Mouse (Mus musculus) cerebellum, adult 18-20 months (tissue): Measurements from ENCODE around the gene Ccr8.
"Not testable (repeated sequence)": the region's sequence is repeated elsewhere in the genome, so short reads cannot be mapped to it uniquely, and the experiment has no call there.

Experiments
- DNase-seq, 2 experiments: peaks; one replicate each; pipeline ENCODE4 v3.0.0; 2021

Gene Ccr8

DNA sequence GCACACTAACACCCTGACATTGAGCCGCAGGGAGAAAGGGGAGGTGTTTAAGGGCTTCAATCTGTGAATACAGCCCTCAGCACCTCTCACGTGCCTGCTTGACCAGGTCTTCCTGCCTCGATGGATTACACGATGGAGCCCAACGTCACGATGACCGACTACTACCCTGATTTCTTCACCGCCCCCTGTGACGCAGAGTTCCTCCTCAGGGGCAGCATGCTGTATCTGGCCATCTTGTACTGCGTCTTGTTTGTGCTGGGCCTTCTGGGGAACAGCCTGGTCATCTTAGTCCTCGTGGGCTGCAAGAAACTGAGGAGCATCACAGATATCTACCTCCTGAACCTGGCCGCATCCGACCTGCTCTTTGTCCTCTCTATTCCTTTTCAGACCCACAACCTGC lies 1.8 kb downstream of the Ccr8 start:
- DNase-seq = no peak

DNA sequence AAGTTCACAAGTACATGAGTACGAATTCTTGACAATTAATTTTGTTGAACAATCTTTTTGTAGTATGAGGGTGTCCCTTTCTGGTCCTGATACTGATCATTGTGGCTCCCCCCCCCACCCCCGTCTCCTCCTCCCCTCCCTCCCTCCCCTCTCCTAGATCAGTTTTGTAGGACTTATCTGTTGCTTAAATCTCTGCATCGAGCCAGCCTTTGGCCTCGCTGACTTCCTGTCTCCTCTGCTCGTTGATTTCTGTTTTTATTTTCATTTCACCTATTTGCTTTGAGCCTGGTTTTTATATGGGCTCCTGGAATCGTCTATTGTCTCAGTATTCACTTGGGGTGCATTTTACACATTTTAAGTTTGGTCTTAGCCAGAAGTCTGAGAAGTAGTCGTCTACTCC lies 4.0 kb downstream of the Ccr8 start:
- no peak for DNase-seq

- peak; percentile 69 to 75 for DNase-seq
These were observed 6.8 kb downstream of the Ccr8 start for GRCm38 (mm10) chr9:120098682-120099081.

- no peak for DNase-seq
These were observed 7.4 kb downstream of the Ccr8 start for GRCm38 (mm10) chr9:120099304-120099703.

DNA sequence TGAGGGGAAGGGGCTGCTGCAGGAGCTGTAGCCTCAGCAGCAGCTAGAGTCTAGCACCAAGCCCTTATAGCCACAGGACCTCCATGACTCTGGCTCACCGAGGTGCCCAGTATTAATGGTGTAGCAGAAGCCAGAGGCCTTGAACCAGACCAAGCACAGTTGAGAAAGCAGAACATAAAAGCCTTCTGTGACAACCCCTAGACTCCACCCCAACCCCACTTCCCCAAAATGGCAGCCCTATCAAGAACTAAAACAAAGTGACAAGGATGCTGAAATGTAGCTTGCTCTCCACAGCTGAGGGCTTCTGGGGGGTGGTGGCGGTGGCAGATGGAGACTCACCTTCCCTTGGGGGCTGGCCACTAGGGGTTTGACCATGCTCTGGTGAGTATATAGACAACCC lies 9.3 kb downstream of the Ccr8 start:
- no peak for DNase-seq

GRCm38 (mm10) chr9:120108953-120109352 lies 17.0 kb downstream of the Ccr8 start:
- not testable (repeated sequence) for DNase-seq

- peak; percentile 96 to 97 for DNase-seq
These were observed 18.5 kb downstream of the Ccr8 start, which contains the start of gene Slc25a38 for GRCm38 (mm10) chr9:120110211-120111018. TSS of gene Slc25a38 (plus strand) at chr9:120110374.

GRCm38 (mm10) chr9:120111156-120111945 lies 19.4 kb downstream of the Ccr8 start:
- no peak for DNase-seq

DNA sequence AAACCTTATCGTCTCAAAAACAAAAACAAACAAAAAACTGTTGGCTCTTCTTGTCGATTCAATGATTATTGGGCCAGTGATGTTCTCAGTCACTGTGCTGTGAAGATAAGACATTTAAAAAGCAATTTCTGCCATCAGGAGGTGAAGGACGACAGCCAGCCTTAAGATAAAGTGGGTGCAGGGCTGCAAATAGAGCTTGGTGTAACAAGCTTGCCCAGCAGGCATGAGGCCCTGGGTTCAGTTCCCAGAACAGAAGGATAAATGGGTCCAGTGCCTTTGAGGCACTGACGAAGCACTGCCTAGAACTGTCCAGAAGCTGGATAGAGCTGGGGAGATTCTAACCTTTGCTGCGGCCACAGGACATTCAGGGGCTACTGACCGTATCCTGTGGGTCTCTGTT lies 20.6 kb downstream of the Ccr8 start:
- DNase-seq = no peak

DNA sequence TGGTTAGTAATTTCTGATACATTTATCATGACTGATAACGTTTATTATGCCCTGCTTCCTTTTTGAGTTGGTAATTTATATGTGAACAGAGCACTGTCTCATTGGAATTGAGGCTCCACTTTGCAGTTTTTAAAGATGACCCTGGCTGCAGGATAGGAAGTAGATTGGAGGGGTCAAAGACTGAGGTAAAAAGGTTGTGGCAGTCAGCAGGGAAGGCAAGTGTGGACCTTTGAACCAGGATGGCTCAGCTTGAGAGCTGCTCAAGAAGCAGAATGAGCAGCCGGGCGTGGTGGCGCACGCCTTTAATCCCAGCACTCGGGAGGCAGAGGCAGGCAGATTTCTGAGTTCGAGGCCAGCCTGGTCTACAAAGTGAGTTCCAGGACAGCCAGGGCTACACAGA lies 21.5 kb downstream of the Ccr8 start:
- DNase-seq = no peak

DNA sequence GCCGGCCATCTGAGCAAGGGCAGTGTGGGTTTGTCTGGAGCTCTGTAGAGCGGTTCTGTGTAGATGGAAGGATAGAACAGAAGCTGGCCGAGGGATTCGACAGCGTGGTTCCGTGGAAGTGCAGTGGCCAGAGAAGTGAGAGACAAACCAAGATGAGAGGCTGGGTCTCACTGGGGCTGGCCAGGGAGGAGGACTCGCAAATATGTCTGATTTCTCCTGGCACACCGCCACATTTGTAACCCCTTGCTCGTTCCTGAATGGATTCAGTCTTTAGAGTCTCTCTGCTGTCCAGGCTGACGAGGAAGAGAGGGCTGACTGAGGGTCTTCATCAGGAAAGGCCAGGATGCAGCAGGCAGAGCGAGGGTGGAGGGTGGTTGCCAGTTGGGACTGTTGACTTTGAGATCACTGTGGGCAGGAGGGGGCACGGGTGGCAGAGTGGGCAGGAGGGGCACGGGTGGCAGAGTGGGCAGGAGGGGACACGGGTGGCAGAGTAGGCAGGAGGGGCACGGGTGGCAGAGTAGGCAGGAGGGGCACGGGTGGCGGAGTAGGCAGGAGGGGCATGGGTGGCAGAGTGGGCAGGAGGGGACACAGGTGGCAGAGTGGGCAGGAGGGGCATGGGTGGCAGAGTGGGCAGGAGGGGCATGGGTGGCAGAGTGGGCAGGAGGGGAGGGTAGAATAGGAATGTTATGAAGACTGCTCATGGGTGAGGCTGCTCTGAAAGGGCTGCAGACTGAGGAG lies 22.3 kb downstream of the Ccr8 start:
- no peak for DNase-seq

- no peak for DNase-seq
These were observed 22.9 kb downstream of the Ccr8 start for GRCm38 (mm10) chr9:120114789-120115151.

DNA sequence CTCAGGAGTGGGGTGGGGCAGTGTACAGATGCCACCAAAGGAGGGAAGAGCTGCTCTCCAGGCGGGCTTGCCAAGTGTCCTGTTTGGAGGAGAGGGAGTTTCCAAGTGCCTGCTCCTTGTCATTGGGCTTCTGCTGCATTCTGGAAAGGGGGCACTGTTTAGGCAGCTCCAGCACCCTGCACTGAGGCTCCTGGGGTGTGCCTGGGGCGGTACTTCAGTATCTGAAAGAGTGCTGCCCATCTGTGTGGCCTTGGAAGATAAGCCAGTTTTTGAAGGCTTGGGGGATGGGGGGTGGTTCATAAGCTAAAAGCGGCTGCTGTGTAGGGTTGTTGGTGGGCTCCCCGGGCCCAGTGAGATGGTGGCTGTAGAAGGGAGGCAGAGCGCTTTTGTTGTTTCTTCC lies 23.7 kb downstream of the Ccr8 start:
- no peak for DNase-seq

- no peak for DNase-seq
These were observed 24.3 kb downstream of the Ccr8 start for GRCm38 (mm10) chr9:120116184-120116624.

DNA sequence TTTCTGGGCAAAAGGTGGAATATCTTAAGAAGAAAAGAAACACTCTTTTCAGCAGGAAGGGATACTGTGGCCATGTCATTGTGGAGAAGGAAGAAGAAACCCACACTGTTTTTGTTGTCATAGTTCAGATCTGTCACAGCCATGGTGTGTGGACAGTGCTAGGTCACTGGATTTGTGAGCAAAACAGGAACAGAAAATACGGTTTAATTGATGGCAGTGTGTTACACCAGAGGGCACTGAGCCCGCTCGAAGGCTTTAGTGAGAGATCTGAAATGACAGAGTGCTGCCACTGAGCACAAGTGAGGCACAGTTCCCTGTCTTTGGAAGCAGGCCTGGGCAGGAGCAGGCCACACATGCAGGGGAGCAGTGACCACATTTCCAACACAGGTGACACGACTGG lies 26.3 kb downstream of the Ccr8 start:
- DNase-seq = no peak

- no peak for DNase-seq
These were observed 28.6 kb downstream of the Ccr8 start for GRCm38 (mm10) chr9:120120503-120120902.

GRCm38 (mm10) chr9:120126868-120127267 lies 35.0 kb downstream of the Ccr8 start:
- peak in 1 of 2 experiments; percentile 24 for DNase-seq

GRCm38 (mm10) chr9:120127538-120128251 lies 35.8 kb downstream of the Ccr8 start, which contains the start of gene Rpsa:
TSS of gene Rpsa (plus strand) at chr9:120127689.
- peak; percentile 97 for DNase-seq

GRCm38 (mm10) chr9:120129276-120129675 lies 37.4 kb downstream of the Ccr8 start:
- DNase-seq = no peak

DNA sequence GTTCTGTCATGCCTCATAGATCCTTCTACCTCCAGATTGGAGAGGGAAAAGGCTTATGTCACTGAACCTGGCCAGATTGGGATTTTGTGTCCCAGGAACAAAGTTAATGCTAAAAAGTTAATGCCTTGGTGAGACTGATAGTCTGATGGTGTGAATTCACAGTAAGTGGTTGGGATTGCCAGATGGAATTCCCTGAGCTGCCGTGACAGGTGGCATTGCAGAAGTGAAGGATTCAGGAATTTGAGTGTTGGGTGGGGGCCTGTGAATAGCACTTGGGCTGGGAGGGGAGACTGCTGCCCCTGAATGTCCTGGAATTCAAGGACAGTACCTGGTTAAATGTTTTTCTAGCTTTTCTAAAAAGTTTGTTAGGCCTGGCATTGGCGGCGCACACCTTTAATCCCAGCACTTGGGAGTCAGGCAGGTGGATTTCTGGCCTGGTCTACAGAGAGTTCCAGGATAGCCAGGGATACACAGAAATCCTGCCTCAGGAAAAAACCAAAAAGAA lies 39.9 kb downstream of the Ccr8 start:
- no peak for DNase-seq

DNA sequence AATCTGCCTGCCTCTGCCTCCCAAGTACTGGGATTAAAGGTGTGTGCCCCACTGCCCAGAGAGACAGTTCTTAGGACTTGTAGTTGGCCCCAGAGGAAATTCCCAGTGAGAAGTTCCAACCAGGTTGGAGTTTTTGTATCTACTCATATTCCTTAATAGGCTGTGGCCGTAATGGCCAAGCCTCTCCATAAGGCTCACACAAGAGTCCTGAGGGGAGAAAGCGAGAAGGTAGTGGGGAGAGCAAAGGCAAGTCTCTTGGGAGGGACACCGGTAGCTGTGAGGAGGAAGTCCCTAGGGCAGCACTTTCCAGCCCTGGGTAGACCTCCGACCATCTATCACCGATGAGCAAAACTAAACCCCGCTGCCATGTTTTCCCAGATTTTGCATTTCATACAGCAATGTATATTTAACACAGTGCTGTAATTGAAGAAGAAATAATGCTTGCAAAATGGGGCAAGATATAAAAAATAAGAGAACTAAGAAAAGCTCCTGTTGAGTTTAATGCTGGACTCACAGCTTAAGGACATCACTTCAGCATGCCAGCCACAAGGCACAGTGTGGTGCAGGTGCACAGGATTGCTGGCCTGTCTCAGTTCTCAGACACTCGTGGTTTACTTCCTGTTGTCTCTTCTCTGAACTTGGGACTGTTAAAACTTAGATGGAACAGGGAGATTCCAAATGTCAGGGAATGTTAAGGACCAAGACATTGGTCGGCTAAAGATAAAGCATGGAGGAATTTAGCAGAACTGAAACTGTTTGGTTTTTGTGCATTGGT lies 41.3 kb downstream of the Ccr8 start:
- DNase-seq = no peak
